Mouse (Mus musculus): ENCODE results near the gene Fanca.
"Not testable (repeated sequence)": the region's sequence is repeated elsewhere in the genome, so short reads cannot be mapped to it uniquely, and the experiment has no call there.

The Fanca gene

DNA sequence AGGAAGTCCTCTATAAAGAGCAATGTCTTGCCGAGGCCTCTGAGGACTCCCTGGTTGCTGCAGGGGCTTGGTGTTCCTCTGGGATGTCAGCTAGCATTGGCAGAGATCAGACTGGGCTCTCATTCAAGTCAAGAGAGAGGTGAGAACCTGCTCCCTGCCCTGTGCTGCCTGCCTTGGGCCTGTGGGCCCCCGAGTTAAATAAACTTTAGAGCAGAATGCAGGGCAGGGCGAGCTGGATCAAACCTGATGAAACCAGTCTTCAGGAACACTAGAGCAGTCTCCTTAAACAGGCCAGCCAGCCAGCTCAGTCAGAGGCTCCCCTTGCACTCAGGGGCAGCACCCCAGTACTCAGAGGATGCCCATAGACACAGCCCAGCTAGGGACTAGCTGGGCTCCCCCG is 46.5 kb downstream of the Fanca start:
- DNase-seq (ENCODE audit: extremely low spot score) = no peak

DNA sequence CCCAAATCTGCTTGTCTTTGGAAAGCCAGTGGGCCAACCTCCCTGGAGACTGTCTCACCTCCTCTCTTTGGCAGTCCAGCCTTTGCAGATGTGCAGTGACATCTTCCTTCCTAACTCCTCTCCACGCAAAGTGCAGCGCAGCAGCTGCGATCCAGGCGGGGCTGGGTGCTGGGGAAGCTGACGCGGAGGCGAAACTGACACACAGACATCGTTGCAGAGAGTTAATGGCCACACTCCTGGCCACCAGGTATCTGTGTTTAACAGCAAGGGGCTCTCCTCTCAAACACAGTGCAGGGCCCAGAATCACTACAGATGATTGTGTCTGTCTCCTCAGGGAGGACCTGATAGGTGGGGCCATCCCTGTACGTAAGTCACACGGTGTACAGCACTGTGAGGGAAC is 47.2 kb downstream of the Fanca start:
- DNase-seq (ENCODE audit: extremely low spot score) = no peak

DNA sequence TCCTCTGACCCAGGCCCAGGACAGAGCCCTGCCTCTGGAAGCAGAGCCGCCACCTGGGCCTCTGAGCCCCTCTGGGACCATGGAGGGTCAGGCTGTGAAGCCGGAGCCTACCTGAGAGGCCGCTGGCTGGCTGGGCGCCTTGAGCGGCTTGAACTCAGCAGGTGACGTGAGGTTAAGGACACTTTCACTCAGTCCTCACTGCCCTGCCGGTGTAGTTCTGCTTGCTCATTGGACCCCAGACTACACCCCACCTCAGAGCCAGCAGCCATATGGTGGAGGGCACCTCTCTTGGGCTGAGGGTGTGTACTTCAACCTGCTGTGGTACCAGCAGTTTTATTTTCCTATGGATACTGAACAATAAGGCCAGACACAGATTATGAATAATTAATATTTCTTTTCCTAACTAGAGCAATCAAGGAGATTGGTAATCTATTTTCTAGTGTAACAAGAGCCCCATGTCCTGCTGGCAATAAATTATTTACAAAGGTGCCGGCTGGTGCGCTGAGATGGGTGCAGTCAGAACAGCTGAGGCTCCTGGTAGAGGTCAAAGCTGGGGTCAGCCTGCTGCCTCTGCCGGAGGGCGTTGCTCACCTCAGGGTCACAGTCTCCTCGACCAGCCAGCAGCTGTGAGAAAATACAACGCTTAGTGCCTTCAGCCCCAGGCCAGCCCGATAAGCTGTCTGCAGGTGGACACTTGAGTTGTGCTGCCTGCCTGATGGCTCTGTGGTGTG is 50.3 kb downstream of the Fanca start:
- DNase-seq (ENCODE audit: extremely low spot score) = no peak

DNA sequence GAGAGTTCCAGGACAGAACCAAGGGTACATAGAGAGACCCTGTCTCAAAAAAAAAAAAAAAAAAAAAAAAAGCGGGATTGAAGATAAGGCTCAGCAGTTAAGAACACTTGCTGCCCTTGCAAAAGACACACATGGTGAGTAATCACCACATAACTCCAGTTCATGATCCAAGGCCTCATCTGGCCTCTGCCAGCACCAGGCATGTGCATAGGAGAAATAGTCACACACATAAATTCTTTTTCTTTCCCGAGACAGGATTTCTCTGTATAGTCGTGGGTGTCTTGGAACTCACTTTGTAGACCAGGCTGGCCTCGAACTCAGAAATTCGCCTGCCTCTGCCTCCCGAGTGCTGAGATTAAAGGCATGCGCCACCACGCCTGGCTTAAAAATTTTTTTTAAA is 60.8 kb downstream of the Fanca start:
- not testable (repeated sequence) for DNase-seq (ENCODE audit: extremely low spot score)

DNA sequence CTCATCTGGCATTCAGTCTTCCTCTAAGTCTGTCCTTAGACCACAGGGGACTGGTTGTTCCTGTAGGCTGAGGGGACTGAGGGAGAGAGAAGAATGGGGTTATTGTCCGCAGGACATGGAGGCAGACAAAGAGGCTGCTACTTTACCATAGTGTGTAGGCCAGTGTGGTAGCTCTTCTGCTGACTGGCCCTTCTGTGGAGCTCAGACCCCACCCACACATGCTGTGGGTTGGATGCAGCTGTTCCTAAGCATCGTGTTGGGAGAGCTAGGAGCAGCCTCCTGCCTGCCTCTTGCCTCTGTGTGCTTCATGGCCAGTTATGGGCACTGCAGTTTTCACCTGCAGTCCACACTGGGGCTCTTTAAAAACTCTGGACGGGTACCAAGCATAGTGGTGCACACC is 61.3 kb downstream of the Fanca start:
- no peak for DNase-seq (ENCODE audit: extremely low spot score)

DNA sequence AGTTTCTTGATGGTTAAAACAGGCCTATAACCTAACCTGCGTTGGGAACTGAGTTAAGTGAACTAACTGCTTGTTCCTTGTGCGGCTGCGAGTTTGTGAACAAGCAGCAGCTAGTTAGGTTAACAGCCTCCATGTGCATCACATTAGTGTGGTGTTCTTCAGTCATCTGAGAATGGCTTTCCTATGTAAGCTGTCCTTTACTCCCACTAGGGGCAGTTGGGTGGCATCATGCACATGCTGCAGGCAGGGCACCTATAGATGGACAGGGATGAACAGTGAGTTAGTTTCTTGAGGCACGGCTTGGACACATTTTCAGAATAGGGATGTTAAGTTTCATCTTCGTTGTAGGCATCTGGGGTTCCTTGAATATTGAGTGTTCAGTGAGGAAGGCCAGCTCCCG is 63.2 kb downstream of the Fanca start:
- DNase-seq (ENCODE audit: extremely low spot score) = no peak

DNA sequence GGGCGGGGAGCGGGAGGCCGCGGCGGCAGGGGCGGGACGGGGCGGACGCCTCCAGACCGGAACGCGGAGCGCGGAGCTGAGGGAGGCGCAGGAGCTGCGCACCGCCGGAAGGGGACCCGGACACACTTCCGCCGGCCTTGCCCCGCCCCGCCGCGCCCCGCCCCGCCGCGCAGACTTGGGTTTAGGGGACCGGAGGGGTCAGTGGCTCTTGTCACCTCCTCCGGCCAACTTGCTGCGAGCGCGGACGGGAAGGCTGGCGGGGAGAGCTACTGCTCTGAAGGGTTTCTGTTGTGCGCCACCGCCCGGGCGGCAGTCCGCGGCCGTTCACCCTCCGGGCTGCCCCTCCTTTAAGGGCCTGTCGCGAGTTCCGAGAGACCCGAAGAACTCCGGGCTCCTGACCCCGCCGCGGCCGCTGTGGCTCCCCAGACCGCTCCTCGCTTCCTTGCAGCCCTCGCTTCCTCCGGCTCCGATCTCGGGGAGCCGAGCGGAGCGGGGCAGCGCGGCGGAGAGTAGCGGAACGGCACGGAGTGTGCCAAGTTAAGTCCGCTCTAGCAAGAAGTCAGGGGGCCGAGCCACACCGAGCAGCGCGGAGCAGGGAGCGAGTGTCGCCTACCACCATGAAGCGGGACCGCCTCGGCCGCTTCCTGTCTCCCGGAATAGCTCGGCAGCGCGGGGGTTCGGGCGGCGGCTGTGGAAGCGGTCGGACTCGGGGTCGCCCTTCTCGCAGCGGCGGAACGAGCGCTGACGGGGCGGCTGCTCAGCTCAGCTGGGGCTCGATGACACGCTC is 64.1 kb downstream of the Fanca start, which contains the start of the genes Zfp276 and Vps9d1:
TSS of gene Zfp276 (plus strand) at position 97 of the 787 bp plus-strand sequence.
TSS of gene Vps9d1 (minus strand) at position 250 of the 787 bp plus-strand sequence.
- DNase-seq (ENCODE audit: extremely low spot score) = peak; percentile 89

DNA sequence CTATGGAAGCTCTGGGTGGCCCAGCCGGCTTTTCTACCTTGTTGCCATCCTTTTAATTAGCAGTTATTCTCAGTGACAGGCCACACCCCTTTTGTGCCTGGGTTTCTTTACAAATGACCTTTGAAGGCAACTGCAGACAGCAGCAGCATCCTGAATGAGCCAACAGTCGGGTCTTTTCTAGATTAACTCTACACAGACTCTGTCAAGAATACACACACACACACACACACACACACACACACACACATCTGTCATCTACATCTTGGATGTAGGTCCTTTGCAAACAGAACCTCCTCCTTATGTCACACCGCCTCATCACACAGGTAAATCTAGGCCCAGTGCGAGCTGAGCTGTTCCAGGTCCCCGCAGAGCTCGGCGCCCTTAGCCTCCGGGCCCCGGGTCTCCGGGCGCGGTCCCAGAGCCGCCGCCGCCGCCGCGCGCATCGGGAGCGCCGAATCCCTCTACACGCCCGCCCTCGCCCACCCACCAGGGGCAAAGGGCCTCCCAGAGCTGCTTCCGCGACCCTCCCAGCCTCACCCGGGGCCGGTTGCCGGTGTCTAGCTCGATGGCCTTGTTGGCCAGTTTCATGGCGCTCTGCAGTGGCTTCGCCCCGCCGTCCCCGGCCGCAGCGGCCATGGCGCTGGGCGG is 64.8 kb downstream of the Fanca start:
- no peak for DNase-seq (ENCODE audit: extremely low spot score)

DNA sequence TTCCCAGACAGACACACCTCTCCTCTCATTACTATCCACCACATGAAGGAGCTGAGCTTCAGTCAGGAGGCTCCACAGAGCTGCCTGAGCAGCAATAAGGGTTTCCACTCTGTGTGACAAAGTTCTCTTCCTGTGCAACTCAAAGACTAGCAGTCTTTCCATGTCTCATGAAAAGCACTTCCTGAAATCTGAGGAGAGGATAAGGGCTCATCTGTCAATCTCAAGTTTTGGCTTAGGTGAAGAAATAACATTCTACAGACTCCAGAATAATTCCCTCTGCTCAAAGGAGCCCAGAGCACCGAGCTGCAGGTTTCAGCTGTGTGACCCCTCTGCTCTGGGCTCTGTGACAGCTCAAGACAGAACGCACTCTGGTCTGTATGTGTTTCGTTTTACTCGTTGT is 65.5 kb downstream of the Fanca start:
- DNase-seq (ENCODE audit: extremely low spot score) = no peak

DNA sequence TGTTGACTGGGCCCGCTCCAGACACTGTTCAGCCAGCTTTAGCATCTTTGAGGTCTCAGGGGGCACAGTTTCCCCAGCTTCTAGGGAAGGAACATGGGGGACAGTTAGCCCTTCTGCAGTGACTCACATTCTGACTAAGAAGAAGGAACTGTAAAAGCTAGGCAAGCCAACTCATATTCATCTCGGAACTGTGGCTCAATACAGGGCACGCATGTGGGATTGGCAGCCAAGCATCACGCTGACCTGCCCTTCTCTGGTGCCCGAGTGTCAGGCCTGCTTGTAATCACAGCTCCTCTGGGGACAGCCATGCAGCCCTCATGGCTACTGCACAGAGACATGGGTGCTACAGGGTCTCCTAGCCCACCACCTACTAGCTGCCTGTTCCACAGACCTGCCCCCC is 67.4 kb downstream of the Fanca start:
- DNase-seq (ENCODE audit: extremely low spot score) = no peak

DNA sequence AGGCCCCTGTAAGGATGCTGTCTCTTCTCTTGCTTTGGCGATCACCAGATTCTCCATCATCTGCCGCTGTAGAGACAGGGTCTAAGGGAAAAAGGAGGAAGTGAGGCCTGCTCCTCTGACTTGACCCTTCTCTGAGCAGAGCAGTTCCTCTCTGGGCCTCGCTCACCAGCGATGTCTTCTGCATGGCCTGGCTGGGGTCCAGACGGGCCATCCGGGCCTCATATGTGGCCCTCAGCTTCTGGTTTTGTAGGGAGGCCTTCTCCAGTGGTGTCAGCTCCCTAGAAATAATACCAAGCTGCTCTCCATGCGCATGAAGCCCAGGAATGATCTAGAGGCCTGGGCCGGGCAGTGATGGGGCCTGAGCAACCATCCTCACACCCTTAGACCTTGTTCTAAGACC is 69.8 kb downstream of the Fanca start:
- no peak for DNase-seq (ENCODE audit: extremely low spot score)

DNA sequence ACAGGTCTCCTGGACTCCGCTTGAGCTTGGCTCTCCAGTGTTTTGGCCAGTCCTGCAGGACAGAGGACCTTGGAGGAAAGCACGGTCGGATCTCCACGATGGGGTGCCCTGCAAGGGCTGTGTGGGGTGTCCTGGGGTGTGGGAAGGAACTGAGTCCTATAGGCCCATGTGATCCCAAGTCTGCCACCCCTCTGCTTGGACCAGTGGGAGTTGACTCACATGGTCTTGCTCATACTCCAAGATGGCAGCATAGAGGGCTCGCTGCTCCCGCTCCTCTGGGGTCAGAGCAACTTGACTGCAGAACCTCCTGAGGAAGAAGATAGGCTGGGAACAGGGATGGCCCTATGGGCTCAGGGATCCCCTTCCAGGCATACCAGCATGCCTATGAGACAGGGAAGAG is 70.6 kb downstream of the Fanca start:
- no peak for DNase-seq (ENCODE audit: extremely low spot score)

DNA sequence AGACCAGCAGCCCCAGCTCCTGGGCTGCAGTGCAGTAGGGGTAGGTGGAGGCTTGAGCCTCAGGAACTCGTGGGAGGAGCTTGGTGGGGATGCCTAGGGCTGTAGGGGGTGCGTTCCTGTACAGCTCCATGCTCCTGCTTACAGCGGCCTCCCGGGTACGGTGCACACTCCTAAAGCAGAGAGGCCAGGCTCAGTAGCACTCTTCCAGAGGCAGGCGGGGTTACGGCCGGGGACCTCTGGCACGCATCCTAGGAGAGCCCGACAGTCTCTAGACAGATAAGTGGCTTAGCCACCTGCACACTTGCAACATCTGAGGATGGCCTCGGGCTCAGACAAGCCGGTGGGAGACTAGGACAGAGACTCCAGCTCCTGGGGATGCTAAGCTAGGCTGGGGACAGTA is 72.8 kb downstream of the Fanca start:
- no peak for DNase-seq (ENCODE audit: extremely low spot score)

DNA sequence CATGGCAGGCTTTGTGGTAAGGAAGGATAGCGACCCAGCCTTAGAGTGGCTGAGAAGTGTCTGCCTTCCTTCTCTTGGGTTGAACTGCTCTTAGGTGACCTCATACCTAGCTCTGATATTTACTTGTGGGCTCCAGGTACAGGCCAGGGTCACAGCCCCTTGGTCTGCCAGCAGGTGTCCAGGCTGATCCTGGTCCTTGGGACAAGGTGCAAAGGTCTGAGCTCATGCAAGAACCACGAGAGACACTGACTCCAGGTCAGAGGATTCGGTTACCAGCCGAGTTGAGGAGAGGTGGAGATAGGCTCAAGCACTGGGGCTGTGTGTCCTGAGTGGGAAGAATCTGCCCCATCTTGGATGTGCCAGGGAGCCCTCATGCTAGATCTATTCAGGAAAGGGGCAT is 74.0 kb downstream of the Fanca start:
- DNase-seq (ENCODE audit: extremely low spot score) = no peak

DNA sequence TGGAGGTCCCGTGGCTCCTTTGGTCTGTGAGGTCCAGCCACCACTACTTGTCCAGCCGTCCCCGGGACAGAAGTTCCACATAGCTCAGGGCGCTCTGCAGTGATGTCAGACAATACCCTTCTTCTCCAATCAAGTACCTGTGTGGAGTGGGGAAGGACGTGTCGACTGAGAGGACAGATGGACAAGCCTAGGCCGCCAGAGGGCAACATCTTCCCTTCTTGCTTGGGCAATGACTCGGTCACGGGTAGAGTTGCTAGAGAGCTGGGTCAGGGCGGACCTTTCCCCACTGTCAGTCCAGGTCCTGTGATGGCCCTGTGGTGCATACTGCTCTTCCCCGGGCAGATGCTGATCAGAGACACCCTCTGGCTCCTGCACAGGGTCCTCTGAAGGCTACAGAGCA is 75.3 kb downstream of the Fanca start:
- DNase-seq (ENCODE audit: extremely low spot score) = no peak

DNA sequence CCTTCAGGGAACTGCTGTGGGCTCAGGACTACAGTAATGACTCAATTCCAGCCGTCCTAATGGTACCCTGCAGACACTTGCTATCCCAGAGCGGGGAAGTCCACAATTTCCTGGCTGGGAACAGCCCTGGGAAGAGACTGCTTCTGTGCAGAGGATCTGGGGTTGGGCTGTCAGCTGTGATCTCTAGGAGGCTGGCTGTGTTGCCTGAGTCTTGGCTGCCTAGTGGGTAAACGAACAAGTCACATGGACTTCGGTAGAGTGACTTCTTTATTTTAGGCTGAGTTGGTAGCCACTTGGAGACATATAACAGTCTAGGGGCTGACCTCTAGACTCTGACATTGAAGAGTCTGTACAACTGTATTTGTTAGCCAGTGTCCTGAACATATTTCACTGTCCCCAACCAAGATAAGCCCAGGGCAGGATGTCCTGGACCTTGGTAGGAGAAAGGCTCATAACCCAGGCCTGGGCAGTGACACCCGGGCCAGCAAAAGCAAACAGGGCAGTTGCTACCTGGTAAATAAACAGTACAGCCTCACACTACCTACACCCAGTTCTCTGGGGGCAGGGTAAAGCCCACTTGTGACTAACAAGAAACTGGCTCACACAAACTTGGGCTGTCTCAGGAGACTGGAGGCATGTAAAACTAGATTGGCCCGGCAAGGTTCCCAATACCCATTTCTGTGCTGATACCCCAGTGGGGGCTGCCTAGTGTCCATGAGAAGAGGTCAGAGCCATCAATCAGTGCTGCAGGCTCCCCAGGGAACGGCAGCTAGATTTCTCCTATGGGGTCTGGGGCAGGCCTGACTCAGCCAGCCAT is 76.1 kb downstream of the Fanca start:
- DNase-seq (ENCODE audit: extremely low spot score) = no peak

DNA sequence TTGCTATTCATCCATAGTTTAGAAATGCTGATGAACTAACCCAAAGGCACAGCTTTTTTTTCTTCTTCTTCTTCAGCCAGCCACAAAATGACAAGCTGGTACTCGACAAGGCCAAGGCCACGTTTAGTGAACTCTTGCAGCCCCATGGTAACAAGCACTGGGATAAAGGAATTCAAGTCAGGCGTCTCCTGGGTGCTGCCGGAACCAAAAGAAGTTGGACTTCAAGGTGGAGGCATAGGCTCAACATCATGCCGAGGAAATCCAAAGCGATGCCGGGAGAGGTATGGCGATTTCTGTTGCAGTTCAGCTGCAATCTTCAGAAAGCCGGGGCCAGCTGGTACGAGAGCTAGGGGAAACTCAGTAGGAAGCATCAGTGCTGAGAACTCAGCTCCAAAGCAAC is 79.0 kb downstream of the Fanca start:
- DNase-seq (ENCODE audit: extremely low spot score) = no peak

DNA sequence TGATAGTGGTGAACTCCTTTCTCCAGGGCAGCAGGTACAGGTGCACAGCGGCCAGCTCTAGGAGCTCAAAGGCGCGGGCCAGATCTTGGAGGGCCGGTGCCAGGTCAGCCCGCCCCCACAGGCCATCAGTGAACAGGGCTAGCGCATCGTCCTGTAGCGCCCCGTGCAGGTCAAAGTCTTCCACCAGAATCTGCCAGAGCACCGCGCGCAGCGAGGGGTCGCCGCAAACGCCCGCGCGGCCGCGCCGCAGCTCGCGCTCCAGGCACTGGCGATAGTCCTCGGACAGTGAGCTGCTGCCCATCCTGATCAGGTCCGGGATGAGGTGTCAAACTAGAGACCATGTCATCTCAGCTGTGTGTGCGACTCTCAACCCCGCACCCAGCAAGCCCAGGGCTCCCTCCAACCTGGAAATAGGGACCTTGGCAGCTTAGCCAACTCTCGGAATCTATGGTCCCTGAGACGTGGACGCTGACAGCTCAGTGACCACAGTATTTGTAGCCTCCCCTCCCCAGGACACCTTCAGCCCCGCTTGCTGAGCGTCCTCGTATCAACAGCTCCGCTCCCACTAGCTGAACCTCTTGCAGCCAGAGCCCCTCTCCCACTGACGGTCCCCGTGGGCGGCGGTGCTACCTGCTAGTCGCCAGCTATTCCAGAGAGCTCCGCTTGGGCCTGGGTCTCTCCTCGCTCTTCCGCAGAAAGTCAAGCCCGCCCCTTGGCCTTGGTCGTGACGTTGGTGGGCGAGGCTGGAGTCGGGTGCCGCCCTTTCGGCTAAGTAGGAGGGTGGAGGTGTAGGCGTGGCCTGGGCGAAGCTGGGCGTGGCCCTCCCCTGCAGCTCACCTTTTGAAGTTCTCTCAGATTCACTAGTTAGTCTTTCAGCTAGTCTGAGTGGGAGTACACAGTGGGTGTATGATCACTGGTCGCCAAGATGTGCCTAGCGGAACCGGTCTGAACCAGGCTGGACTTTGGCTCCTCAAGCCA is 82.6 kb downstream of the Fanca start, which contains the start of gene Spata2l:
TSS of gene Spata2l (minus strand) at position 714 of the 978 bp plus-strand sequence.
- DNase-seq (ENCODE audit: extremely low spot score) = peak; percentile 88

DNA sequence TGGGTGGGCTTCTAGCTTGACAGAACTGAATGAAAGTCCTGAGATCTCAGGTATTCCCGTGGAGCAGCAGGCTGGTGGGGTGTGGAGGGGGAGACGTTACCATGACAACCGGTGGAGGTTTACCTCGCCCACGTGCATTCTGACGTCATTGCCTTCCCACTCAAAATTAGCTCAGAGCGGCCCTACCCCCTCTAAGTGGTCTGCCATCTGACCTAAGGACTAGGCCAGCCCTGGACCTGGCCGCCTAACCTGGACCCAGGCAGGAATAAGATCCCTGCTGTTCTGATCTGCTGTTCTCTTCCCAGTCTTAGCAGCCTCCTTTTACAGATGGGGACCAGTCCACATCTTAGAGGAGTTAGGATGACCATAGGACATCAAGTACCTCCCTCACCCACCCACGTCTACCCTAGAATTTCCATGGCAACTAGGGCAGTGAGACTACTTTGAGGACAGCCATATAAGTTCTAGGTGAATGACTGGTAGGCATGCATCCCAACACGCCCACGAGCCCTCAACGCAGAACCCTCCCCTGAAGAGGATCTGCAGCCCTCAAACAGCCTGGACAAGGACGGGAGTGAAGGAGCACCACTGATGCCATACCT is 83.4 kb downstream of the Fanca start:
- no peak for DNase-seq (ENCODE audit: extremely low spot score)

DNA sequence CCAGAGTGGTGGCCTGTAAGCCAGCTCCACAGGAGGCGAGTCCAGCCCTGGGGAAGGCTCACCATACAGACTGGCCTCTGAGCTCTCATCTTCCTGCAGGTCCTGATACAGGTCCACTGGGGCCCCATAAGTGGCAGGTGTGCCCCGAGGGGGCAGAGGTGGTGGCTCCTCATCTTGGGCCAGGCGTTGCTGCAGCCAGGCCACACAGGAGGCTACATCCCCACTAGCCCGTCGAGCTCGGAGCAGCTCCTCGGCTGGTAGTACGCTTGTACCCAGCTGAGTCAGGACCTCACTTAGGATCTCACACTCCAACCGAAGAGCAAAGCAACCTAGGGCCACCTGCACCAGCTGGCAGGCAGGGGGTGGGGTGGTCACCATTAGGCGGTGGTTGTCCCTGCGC is 84.6 kb downstream of the Fanca start:
- DNase-seq (ENCODE audit: extremely low spot score) = no peak
